Mouse (Mus musculus): Measurements from ENCODE around the gene Atp8a1.
"Not testable (repeated sequence)": the region's sequence is repeated elsewhere in the genome, so short reads cannot be mapped to it uniquely, and the experiment has no call there.

Gene Atp8a1

GRCm38 (mm10) chr5:67826935-67827334 is 20.3 kb downstream of the Atp8a1 start:
- DNase-seq (ENCODE audit: low read depth): no peak

GRCm38 (mm10) chr5:67826278-67826677 is 21.0 kb downstream of the Atp8a1 start:
- no peak for DNase-seq (ENCODE audit: low read depth)

GRCm38 (mm10) chr5:67824600-67824999 is 22.6 kb downstream of the Atp8a1 start:
- no peak for DNase-seq (ENCODE audit: low read depth)

- no peak for DNase-seq (ENCODE audit: low read depth)
These were observed 23.5 kb downstream of the Atp8a1 start for GRCm38 (mm10) chr5:67823771-67824170.

GRCm38 (mm10) chr5:67822619-67823018 is 24.6 kb downstream of the Atp8a1 start:
- no peak for DNase-seq (ENCODE audit: low read depth)

GRCm38 (mm10) chr5:67821987-67822401 is 25.2 kb downstream of the Atp8a1 start:
- no peak for DNase-seq (ENCODE audit: low read depth)

- DNase-seq (ENCODE audit: low read depth): no peak
These were observed 26.0 kb downstream of the Atp8a1 start for GRCm38 (mm10) chr5:67821185-67821584.

- no peak for DNase-seq (ENCODE audit: low read depth)
These were observed 27.8 kb downstream of the Atp8a1 start for GRCm38 (mm10) chr5:67819451-67819850.

- peak; percentile 56 for DNase-seq (ENCODE audit: low read depth)
These were observed 31.5 kb downstream of the Atp8a1 start for GRCm38 (mm10) chr5:67815572-67816325.

- DNase-seq (ENCODE audit: low read depth): not testable (repeated sequence)
These were observed 32.2 kb downstream of the Atp8a1 start for GRCm38 (mm10) chr5:67815060-67815459.

- no peak for DNase-seq (ENCODE audit: low read depth)
These were observed 32.7 kb downstream of the Atp8a1 start for GRCm38 (mm10) chr5:67814437-67814965.

- no peak for DNase-seq (ENCODE audit: low read depth)
These were observed 33.9 kb downstream of the Atp8a1 start for GRCm38 (mm10) chr5:67813334-67813733.

GRCm38 (mm10) chr5:67802174-67803030 is 44.8 kb downstream of the Atp8a1 start:
- no peak for DNase-seq (ENCODE audit: low read depth)

- DNase-seq (ENCODE audit: low read depth): no peak
These were observed 46.4 kb downstream of the Atp8a1 start for GRCm38 (mm10) chr5:67800801-67801200.

- DNase-seq (ENCODE audit: low read depth): no peak
These were observed 47.4 kb downstream of the Atp8a1 start for GRCm38 (mm10) chr5:67799785-67800184.

GRCm38 (mm10) chr5:67798348-67798747 is 48.9 kb downstream of the Atp8a1 start:
- no peak for DNase-seq (ENCODE audit: low read depth)

GRCm38 (mm10) chr5:67797006-67797958 is 50.0 kb downstream of the Atp8a1 start:
- DNase-seq (ENCODE audit: low read depth): no peak

- DNase-seq (ENCODE audit: low read depth): no peak
These were observed 53.0 kb downstream of the Atp8a1 start for GRCm38 (mm10) chr5:67794129-67794800.

- no peak for DNase-seq (ENCODE audit: low read depth)
These were observed 64.5 kb downstream of the Atp8a1 start for GRCm38 (mm10) chr5:67782775-67783174.

GRCm38 (mm10) chr5:67778026-67778425 is 69.2 kb downstream of the Atp8a1 start:
- DNase-seq (ENCODE audit: low read depth): peak; percentile 5

- no peak for DNase-seq (ENCODE audit: low read depth)
These were observed 73.0 kb downstream of the Atp8a1 start for GRCm38 (mm10) chr5:67774186-67774585.
